Mouse (Mus musculus) NIH3T3 (cell line): ENCODE data around the gene Nodal.
A peak's percentile ranks its signal among the peaks of the same experiment; 100 is the strongest.

Experiments used
- DNase-seq: peaks from one replicate; pipeline ENCODE4 v3.0.0-alpha.2; 2012; ENCODE audit warnings: low read depth

Nodal gene

GRCm38 (mm10) chr10:61417672-61418071 is at the start of gene Nodal:
Nodal (plus strand) TSS chr10:61417972.
- no peak for DNase-seq

DNA sequence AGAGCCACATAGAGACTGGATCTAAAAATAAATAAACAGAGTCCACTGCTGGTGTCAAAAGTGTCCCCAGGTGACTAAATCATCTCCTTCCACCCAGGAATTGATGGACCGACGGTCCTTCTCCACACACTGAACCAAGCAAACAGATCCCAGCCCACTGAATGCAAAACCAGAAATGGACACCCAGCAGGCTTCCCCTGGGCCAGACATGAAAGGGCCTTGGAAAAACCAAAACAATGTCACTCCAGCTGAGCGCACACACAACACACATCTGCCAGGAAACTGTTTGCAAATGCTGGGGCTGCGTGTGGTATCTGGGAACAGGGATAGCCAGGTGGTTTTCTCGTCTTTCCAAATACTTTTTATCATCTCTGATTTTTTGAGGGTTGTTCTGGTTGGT is 48.0 kb upstream of the Nodal start:
- no peak for DNase-seq

- DNase-seq: no peak
Measured at GRCm38 (mm10) chr10:61370273-61370979, 47.3 kb upstream of the Nodal start.

DNA sequence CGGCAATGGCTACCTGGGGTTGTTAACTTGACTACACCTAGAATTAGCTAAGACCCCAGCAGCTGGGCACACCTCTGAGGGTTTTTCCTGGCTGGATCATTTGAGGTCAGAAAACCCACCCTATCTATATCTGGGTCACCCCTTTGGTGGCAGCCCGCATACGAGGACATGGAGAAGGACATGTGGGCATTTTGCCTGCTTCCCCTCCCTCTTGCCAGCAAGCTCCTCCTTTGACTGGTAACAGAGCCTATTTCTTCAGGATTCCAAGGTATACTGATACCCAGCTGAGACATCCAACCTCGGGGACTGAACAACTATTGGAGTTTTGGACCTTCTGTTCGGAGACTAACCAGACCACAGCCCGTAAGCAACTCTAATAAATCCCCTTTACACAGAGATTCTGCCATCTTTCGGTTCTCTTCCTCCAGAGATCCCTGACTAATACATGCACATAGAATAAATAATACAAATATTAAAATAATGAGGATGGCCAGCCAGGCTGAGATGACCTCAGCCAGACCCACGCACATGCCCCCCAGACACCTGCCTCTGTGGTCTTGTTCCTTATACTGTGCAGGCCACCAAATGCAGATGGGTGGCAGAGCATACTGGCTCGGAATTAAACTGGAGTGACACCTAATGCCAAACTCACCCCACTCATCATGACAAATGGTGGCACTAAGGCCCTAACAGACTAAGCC is 45.7 kb upstream of the Nodal start:
- DNase-seq: no peak

GRCm38 (mm10) chr10:61372585-61372923 is 45.2 kb upstream of the Nodal start:
- DNase-seq: no peak

DNA sequence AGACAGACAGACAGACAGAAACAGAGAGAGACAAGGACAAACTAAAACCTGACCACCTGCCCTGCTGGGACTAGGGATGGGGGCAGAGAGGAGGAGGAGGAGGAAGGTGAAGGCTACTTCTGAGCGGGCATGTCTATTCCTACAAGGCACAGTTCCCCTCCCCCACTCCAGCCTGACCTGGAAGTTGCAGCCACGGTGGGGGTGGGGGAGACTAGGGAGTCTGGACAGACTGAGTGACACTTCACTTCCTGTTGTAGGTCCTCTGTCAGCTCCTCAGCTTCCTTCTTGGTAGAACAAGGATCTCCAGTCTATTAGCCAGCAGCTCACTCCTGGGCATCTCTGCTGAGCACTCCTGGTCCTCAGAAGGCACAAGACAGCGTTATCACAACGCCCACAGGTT is 43.7 kb upstream of the Nodal start:
- DNase-seq: no peak

GRCm38 (mm10) chr10:61374771-61375481 is 42.8 kb upstream of the Nodal start:
- no peak for DNase-seq

DNA sequence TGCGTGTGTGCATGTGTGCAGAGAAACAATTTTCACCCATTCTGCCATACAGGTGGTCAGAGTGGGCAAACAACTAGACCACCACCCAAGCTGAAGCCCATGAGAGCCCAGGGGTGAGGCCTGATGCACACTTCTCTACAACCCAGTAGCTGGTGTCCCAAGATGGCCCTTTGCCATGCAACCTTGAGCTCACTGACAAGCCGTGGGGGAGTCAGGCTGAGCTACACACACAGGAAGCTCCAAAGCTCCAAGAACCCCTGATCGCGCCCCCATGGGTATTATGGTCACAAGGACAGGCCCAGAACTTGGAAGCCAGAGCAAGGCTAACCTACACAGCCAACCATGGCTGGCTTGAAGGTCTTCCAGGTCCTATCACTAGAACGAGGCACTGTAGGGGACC is 39.7 kb upstream of the Nodal start:
- DNase-seq: no peak

- DNase-seq: no peak
Measured at GRCm38 (mm10) chr10:61378698-61379097, 39.1 kb upstream of the Nodal start.

GRCm38 (mm10) chr10:61379340-61380040 is 38.3 kb upstream of the Nodal start:
- DNase-seq: no peak

- peak; percentile 42 for DNase-seq
Measured at GRCm38 (mm10) chr10:61380186-61380585, 37.6 kb upstream of the Nodal start.

DNA sequence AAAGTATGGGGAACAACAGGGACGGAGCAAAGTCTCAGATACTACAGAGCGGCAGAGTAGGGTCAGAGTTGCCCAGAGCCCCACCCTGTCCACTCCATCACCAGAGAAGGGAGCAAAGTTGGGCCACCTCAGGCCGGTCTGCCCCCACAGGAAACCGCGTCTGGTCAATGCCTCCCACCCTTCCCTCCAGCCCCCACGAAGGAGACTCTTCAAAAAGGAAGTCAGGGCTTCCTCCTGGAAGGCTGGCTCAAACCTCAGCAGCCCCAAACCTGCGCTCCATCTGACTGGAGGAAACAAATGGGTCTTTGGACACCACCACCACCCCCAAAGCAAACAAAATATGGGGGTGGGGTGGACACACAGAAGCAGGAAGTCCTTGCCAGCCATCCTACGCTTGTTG is 35.9 kb upstream of the Nodal start:
- DNase-seq: no peak

- peak; percentile 13 for DNase-seq
Measured at GRCm38 (mm10) chr10:61382281-61382731, 35.5 kb upstream of the Nodal start.

GRCm38 (mm10) chr10:61383021-61383714 is 34.6 kb upstream of the Nodal start, which contains the start of gene Pald1:
Pald1 (minus strand) TSS chr10:61383530.
- DNase-seq: peak; percentile 93

DNA sequence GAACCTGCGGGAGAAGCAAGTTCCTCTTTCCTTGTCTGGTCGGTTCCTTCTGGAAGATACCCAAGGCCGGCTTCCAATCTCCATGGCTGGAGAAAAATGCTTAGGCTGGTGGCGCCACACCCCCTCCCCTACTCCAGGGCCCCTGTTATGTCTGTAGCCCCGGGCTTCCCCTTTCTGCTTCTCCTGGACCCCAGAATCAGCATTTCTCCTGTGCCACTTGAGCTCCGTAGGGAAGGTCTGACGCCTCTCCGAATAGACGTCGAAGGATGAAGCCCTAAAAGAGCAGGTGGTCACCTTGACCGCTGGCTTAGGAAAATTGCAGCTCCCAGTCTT is 34.1 kb upstream of the Nodal start:
- DNase-seq: no peak

DNA sequence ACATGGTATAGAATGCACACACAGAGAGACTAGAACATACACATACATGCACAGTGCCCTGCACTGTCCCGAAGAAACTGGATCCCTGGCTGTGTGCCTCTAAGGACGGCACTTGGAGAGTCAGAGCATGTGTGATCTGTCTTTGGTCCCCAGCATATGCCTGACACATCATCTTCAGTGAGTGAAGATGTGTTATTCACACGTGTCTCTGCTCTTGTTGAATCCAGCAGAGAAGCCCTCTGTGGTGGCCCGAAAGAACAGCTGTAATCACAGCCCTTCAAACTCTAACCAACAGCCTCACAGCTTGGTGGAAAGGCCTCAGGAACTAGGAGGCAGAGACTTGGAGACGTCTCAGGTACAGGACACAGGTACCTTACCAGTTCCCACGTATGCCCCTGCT is 32.6 kb upstream of the Nodal start:
- DNase-seq: no peak

- no peak for DNase-seq
Measured at GRCm38 (mm10) chr10:61386284-61386683, 31.5 kb upstream of the Nodal start.

DNA sequence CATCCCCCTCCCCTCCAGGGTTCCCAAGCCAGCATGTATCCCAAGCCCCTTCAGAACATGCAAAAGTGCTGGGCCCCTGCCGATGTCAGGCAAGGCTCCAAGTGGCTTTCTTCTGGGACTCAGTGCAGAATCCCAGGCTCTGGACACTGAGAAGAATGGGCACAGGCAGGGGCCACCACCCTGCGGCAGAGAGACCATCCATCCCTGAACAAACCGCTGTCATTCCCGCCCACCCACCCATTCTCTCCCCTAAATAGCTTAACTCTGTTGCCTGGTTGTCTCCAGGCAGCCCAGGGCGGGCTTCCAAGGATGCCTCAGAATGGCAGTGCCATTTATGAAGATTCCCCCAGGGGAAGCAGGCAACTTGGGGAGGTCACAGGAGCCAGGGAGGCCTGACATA is 28.8 kb upstream of the Nodal start:
- DNase-seq: no peak

DNA sequence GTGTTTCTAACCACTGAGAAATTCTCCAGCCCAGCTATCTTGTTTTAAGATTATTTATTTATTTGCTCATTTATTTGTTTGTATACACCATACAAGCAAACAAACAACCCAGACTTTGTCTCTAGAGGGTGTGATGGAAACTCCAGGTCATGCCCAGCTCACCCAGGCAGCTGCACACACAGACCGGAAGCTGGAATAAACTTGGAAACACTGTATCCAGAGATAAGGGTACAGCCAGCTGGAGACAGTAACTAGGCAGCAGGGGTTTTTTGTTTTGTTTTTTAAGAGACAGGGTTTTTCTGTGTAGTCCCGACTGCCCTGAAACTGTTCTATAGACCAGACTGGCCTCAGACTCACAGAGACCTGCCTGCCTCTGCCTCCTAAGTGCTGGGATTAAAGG is 27.6 kb upstream of the Nodal start:
- no peak for DNase-seq

GRCm38 (mm10) chr10:61392584-61392983 is 25.2 kb upstream of the Nodal start:
- DNase-seq: no peak

- peak; percentile 83 for DNase-seq
Measured at GRCm38 (mm10) chr10:61394476-61395136, 23.2 kb upstream of the Nodal start.
